Comparison of ENCODE assay signal across 8 mouse cellular contexts in the genomic region with DNA sequence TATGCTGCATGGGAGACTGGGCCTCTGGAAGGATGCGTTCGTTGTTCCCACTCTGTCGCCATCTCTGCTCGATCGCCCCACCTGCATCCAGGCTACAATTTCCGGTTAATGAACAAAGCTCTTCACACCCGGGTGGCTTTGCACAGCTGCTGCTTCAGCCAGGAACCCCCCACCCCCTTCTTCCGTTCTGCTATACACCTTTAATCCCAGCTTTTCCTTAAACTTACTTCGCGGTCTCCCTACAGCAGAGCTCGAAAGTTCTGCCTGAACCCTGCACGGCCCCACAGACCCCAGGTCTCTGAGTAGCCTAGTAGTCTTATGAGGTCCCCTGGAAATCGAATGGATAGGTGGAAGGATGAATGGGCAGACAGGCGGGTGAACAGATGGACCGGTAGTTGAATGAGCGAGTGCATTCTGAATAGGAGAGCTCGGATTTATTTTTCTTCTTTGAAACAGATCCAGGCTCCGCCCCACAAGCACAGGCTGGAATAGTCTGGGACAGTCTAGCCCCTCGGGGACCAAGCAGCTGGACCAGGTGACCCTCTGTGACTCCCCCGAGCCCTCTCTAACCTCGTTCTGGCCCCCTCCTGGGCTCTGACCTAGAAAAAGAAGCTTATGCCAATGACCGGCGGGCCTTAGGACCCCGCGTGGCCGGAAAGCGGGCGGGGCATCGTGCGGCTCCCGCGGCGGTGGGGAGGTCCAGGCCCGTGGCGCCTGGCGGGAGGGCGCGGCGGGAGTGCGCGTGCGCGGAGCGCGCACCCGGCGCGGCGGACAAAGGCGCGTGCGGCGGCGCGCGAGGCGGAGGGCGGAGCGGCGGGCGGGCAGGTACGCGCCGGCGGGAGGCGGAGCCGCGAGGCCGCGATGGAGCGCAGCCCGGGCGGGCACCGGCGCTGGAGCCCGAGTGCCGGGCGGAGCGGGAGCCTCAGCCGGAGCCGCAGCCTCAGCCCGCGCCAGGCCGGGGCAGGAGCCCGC. TPM values are rescaled to one million over a fixed set of nuclear protein-coding genes. Genes with fewer than 3 reads are reported as not detected.
A peak's percentile ranks its signal among the peaks of the same experiment; 100 is the strongest.
DNase-seq lines count a peak whose midpoint lies in the region; ATAC-seq and TF ChIP-seq lines count a peak whose summit lies in the region.

A gene (plus strand): TSS at position 908 of the 972 bp plus-strand sequence.

- WGBS in heart, embryonic 10.5 days, result 6% methylated on average over 66 of the region's 85 CpGs
- under 1% methylated on average over 76 of the region's 85 CpGs for WGBS in kidney, embryonic 14.5 days
- WGBS in limb, embryonic 14.5 days, result 1% methylated on average over 45 of the region's 85 CpGs
- 0% methylated on average over 78 of the region's 85 CpGs for WGBS in midbrain, embryonic 16.5 days
- 3% methylated on average over 62 of the region's 85 CpGs for WGBS in spleen, adult 2 months

- H3K36me3 ChIP-seq in heart, embryonic 10.5 days, result peaks cover 19% of the 10 kb centered on the region; the same call in 1 of the 2 replicates
- peaks cover 18% of the 10 kb centered on the region; the same call in 1 of the 2 replicates for H3K36me3 ChIP-seq in kidney, embryonic 14.5 days (ENCODE audit: control insufficient read depth, insufficient read depth, low read length)
- peaks cover 19% of the 10 kb centered on the region for H3K36me3 ChIP-seq in limb, embryonic 14.5 days (ENCODE audit: control insufficient read depth, insufficient read depth, low read length)
- peaks cover 2% of the 10 kb centered on the region; the same call in 1 of the 2 replicates for H3K36me3 ChIP-seq in midbrain, embryonic 16.5 days (ENCODE audit: control insufficient read depth, insufficient read depth, low read length)
- H3K36me3 ChIP-seq in spleen, adult 2 months (ENCODE audit: control insufficient read depth, insufficient read depth, low read length), result peaks cover 13% of the 10 kb centered on the region

- H3K4me2 ChIP-seq in kidney, embryonic 14.5 days (replicated peaks; ENCODE audit: low read depth, low read length), result peak within 1 kb of the TSS; percentile 89
- peak within 1 kb of the TSS; percentile 72 for H3K4me2 ChIP-seq in limb, embryonic 14.5 days (replicated peaks; ENCODE audit: low read depth, low read length, severe bottlenecking)
- H3K4me2 ChIP-seq in midbrain, embryonic 16.5 days (ENCODE audit: low read length), result peak within 1 kb of the TSS; percentile 87

- TF ChIP-seq CTCF in brain, embryonic 14.5 days (IDR thresholded peaks at IDR 0.05; ENCODE audit: borderline replicate concordance, extremely low read depth, insufficient read depth, insufficient read length), result no peak
- no peak for TF ChIP-seq CTCF in spleen, adult 2 months (IDR thresholded peaks at IDR 0.05; ENCODE audit: extremely low read depth, insufficient read depth, insufficient read length, insufficient replicate concordance)

- peak within 1 kb of the TSS; percentile 87 for H3K9ac ChIP-seq in kidney, embryonic 14.5 days (ENCODE audit: low read depth, low read length)
- H3K9ac ChIP-seq in limb, embryonic 14.5 days (ENCODE audit: low read depth, low read length, severe bottlenecking), result peak within 1 kb of the TSS; percentile 93
- H3K9ac ChIP-seq in midbrain, embryonic 16.5 days (ENCODE audit: low read depth, low read length), result peak within 1 kb of the TSS; percentile 100

- peak; percentile 95 for TF ChIP-seq POLR2A in brain, embryonic 14.5 days (IDR thresholded peaks at IDR 0.05; ENCODE audit: borderline replicate concordance, extremely low read depth, insufficient read depth, insufficient read length, poor library complexity, severe bottlenecking)
- 0 out of 2 replicates have a peak, but pooled peaks have one; percentile 42 for TF ChIP-seq POLR2A in limb, embryonic 14.5 days (IDR thresholded peaks at IDR 0.05; ENCODE audit: borderline replicate concordance, extremely low read depth, insufficient read depth, insufficient read length)
- TF ChIP-seq POLR2A in spleen, adult 2 months (IDR thresholded peaks at IDR 0.05; ENCODE audit: low read depth, low read length), result peak; percentile 54

- peak; percentile 93 to 95 for DNase-seq in B cell, adult 2 months
- DNase-seq in brain, embryonic 14.5 days (ENCODE audit: low read depth), result peak; percentile 96
- DNase-seq in heart, embryonic 10.5 days (ENCODE audit: low spot score), result peak; percentile 93
- peak; percentile 88 for DNase-seq in limb, embryonic 14.5 days (ENCODE audit: low spot score)
- peak; percentile 70 to 92 for DNase-seq in spleen, adult 2 months (ENCODE audit: low read depth in 1 of 2, low spot score in 2 of 2)

- H3K4me3 ChIP-seq in heart, embryonic 10.5 days, result peak within 1 kb of the TSS; percentile 88
- peak within 1 kb of the TSS; percentile 86 for H3K4me3 ChIP-seq in kidney, embryonic 14.5 days (ENCODE audit: low read length)
- peak within 1 kb of the TSS; percentile 97 for H3K4me3 ChIP-seq in limb, embryonic 14.5 days (replicated peaks; ENCODE audit: low read length)
- peak within 1 kb of the TSS; percentile 88 for H3K4me3 ChIP-seq in midbrain, embryonic 16.5 days (ENCODE audit: low read depth, low read length)
- H3K4me3 ChIP-seq in spleen, adult 2 months (ENCODE audit: extremely low read depth, insufficient read depth, insufficient read length), result peak within 1 kb of the TSS; percentile 81

- peak; percentile 45; the same call in 1 of the 2 replicates for ATAC-seq in erythroblast, adult 5-6 weeks (replicated peaks; ENCODE audit: low FRiP score, poor library complexity, severe bottlenecking)
- ATAC-seq in kidney, embryonic 14.5 days (ENCODE audit: low FRiP score, low TSS enrichment), result peak; percentile 94
- ATAC-seq in limb, embryonic 14.5 days (ENCODE audit: low FRiP score, low read depth), result peak; percentile 93
- peak; percentile 88 for ATAC-seq in midbrain, embryonic 16.5 days

- no peaks in the 10 kb centered on the region for H3K9me3 ChIP-seq in heart, embryonic 10.5 days
- no peaks in the 10 kb centered on the region for H3K9me3 ChIP-seq in kidney, embryonic 14.5 days (ENCODE audit: control insufficient read depth, low read length)
- no peaks in the 10 kb centered on the region for H3K9me3 ChIP-seq in limb, embryonic 14.5 days (ENCODE audit: control insufficient read depth, low read length)
- H3K9me3 ChIP-seq in midbrain, embryonic 16.5 days (replicated peaks; ENCODE audit: control insufficient read depth, low read length, poor library complexity, severe bottlenecking), result no peaks in the 10 kb centered on the region

- H3K27me3 ChIP-seq in heart, embryonic 10.5 days (ENCODE audit: insufficient read depth, poor library complexity, severe bottlenecking), result peaks cover 56% of the 10 kb centered on the region
- no peaks in the 10 kb centered on the region for H3K27me3 ChIP-seq in kidney, embryonic 14.5 days (ENCODE audit: control insufficient read depth, insufficient read depth, low read length)
- H3K27me3 ChIP-seq in limb, embryonic 14.5 days (ENCODE audit: control insufficient read depth, insufficient read depth, low read length), result no peaks in the 10 kb centered on the region
- H3K27me3 ChIP-seq in midbrain, embryonic 16.5 days (ENCODE audit: control insufficient read depth, insufficient read depth, low read depth, low read length), result no peaks in the 10 kb centered on the region
- no peaks in the 10 kb centered on the region for H3K27me3 ChIP-seq in spleen, adult 2 months (ENCODE audit: control insufficient read depth, insufficient read depth, low read length)

- peak within 1 kb of the TSS; percentile 93 for H3K27ac ChIP-seq in heart, embryonic 10.5 days
- peak within 1 kb of the TSS; percentile 95 for H3K27ac ChIP-seq in kidney, embryonic 14.5 days (ENCODE audit: low read depth, low read length)
- peak within 1 kb of the TSS; percentile 92 for H3K27ac ChIP-seq in limb, embryonic 14.5 days (replicated peaks; ENCODE audit: low read depth, low read length)
- peak within 1 kb of the TSS; percentile 98 for H3K27ac ChIP-seq in midbrain, embryonic 16.5 days (ENCODE audit: low read length)
- H3K27ac ChIP-seq in spleen, adult 2 months (ENCODE audit: insufficient read depth, low read length), result peak within 1 kb of the TSS; percentile 96

- peaks cover 34% of the 10 kb centered on the region for H3K4me1 ChIP-seq in heart, embryonic 10.5 days
- peaks cover 32% of the 10 kb centered on the region for H3K4me1 ChIP-seq in kidney, embryonic 14.5 days (ENCODE audit: control insufficient read depth, insufficient read depth, low read length)
- H3K4me1 ChIP-seq in limb, embryonic 14.5 days (ENCODE audit: control insufficient read depth, insufficient read depth, low read length), result peaks cover 42% of the 10 kb centered on the region
- peaks cover 31% of the 10 kb centered on the region for H3K4me1 ChIP-seq in midbrain, embryonic 16.5 days (ENCODE audit: control insufficient read depth, insufficient read depth, low read length)
- H3K4me1 ChIP-seq in spleen, adult 2 months (ENCODE audit: control insufficient read depth, insufficient read depth, insufficient read length), result peaks cover 28% of the 10 kb centered on the region; the same call in 1 of the 2 replicates

RNA-seq across cellular contexts. Expression of the gene that starts here (rescaled TPM):
- polyA plus RNA-seq in brain, embryonic 14.5 days (2012; rRNA removed), result 423 and 518 TPM in 2 replicates
- total RNA-seq in erythroblast, adult 5-6 weeks (2015; ENCODE audit: low replicate concordance), result 0.77 and 1.0 TPM in 2 replicates
- 0.56 and 0.77 TPM in 2 replicates for total RNA-seq in erythroblast, adult 5-6 weeks (2017; ENCODE audit: low replicate concordance)
- polyA plus RNA-seq in heart, embryonic 10.5 days (2016; fragmentation: Nextera tagmentation; extraction: Ambion mirVana), result 16.3 and 33.5 TPM in 2 replicates
- polyA plus RNA-seq in kidney, embryonic 14.5 days (2014; fragmentation: Nextera tagmentation; extraction: Ambion mirVana), result 41.6 and 52.0 TPM in 2 replicates
- 47.9 and 68.3 TPM in 2 replicates for polyA plus RNA-seq in limb, embryonic 14.5 days (2012; rRNA removed)
- 50.9 and 59.6 TPM in 2 replicates for polyA plus RNA-seq in limb, embryonic 14.5 days (2014; fragmentation: Nextera tagmentation; extraction: Ambion mirVana)
- polyA plus RNA-seq in midbrain, embryonic 16.5 days (2015; fragmentation: Nextera tagmentation; extraction: Ambion mirVana), result 233 and 251 TPM in 2 replicates
- 73.4 and 99.1 TPM in 2 replicates for polyA plus RNA-seq in spleen, adult 2 months (2012; rRNA removed)

Comparison
In these comparisons a context has a peak if more than half of its experiments do, and no peak if none do; other contexts are left out.
1. Peak in every context shown above with its lines: DNase-seq, ATAC-seq, H3K4me3 ChIP-seq and H3K27ac ChIP-seq.
2. POLR2A ChIP-seq: peak in every context shown above with its lines; median percentile 95 in brain, embryonic 14.5 days; 54 in spleen, adult 2 months; 42 in limb, embryonic 14.5 days.